Mouse (Mus musculus) monocyte, adult 5-6 weeks (primary cell): ENCODE results near the gene C8g. TPM values are rescaled to one million over a fixed set of nuclear protein-coding genes. Genes with fewer than 3 reads are reported as not detected.

ENCODE experiments used
- ATAC-seq: fragments of 153-309, 156-312 bp; replicated peaks from 2 replicates; pipeline ENCODE4 v1.8.0; 2017; ENCODE audit warnings: mild to moderate bottlenecking; ENCODE audit not compliant: low TSS enrichment, insufficient number of reproducible peaks, severe bottlenecking, poor library complexity, low FRiP score
- total RNA-seq: library from RNA; stranded (forward); fragments of 200-1000, 200-491, 200-594 nt; gene quantifications from 3 replicates; pipeline ENCODE4 v1.2.3, GENCODE M21; 2017

Gene C8g
- not detected in 3 replicates for total RNA-seq

GRCm38 (mm10) chr2:25501593-25502486 is at the start of gene C8g:
Gene C8g (minus strand): TSS chr2:25501719.
- ATAC-seq, result no peak

- no peak for ATAC-seq
Measured at GRCm38 (mm10) chr2:25551186-25551585, 49.7 kb upstream of the C8g start.

GRCm38 (mm10) chr2:25549021-25549991 is 47.8 kb upstream of the C8g start:
- 0 out of 2 replicates have a peak, but pooled peaks have one; percentile 1 for ATAC-seq

GRCm38 (mm10) chr2:25546811-25547491 is 45.4 kb upstream of the C8g start, which contains the start of gene Traf2:
Gene Traf2 (minus strand): TSS chr2:25546940.
- peak; percentile 98 for ATAC-seq

- ATAC-seq, result 0 out of 2 replicates have a peak, but pooled peaks have one; percentile 11
Measured at GRCm38 (mm10) chr2:25545996-25546810, 44.7 kb upstream of the C8g start.

- no peak for ATAC-seq
Measured at GRCm38 (mm10) chr2:25541644-25542367, 40.3 kb upstream of the C8g start.

- no peak for ATAC-seq
Measured at GRCm38 (mm10) chr2:25540541-25540948, 39.0 kb upstream of the C8g start.

GRCm38 (mm10) chr2:25536531-25536930 is 35.0 kb upstream of the C8g start:
- ATAC-seq, result no peak

- ATAC-seq, result no peak
Measured at GRCm38 (mm10) chr2:25534866-25535182, 33.3 kb upstream of the C8g start.

- peak; percentile 82 for ATAC-seq
Measured at GRCm38 (mm10) chr2:25534178-25534865, 32.8 kb upstream of the C8g start.

- no peak for ATAC-seq
Measured at GRCm38 (mm10) chr2:25533707-25534106, 32.2 kb upstream of the C8g start.

- no peak for ATAC-seq
Measured at GRCm38 (mm10) chr2:25526510-25527302, 25.2 kb upstream of the C8g start.

- ATAC-seq, result 0 out of 2 replicates have a peak, but pooled peaks have one; percentile 47
Measured at GRCm38 (mm10) chr2:25509912-25510311, 8.4 kb upstream of the C8g start.

- ATAC-seq, result no peak
Measured at GRCm38 (mm10) chr2:25506964-25507363, 5.4 kb upstream of the C8g start.

- no peak for ATAC-seq
Measured at GRCm38 (mm10) chr2:25505860-25506259, 4.3 kb upstream of the C8g start.

GRCm38 (mm10) chr2:25505000-25505399 is 3.5 kb upstream of the C8g start:
- ATAC-seq, result no peak
